Mouse (Mus musculus): Measurements from ENCODE around the gene Fkbp9. TPM values are rescaled to one million over a fixed set of nuclear protein-coding genes. Genes with fewer than 3 reads are reported as not detected.
A peak's percentile ranks its signal among the peaks of the same experiment; 100 is the strongest.

Gene Fkbp9
- polyA plus RNA-seq, 1 experiment from 2014 or later = 41.8 TPM

- Histone ChIP-seq H3K4me3 (ENCODE audit: low read length) (no peak overlapping the region), H3K36me3 (ENCODE audit: control insufficient read depth, insufficient read depth, low read length) (peaks cover 22% of the 10 kb centered on the region), H3K4me1 (ENCODE audit: control insufficient read depth, insufficient read depth, low read depth, low read length) (no peaks in the 10 kb centered on the region), H3K27ac (ENCODE audit: low read depth, low read length) (no peak overlapping the region), H3K4me2 (ENCODE audit: low read length) (no peak overlapping the region), H3K9me3 (ENCODE audit: control insufficient read depth, low read length) (no peaks in the 10 kb centered on the region), H3K27me3 (replicated peaks; ENCODE audit: control insufficient read depth, insufficient read depth, low read length) (no peaks in the 10 kb centered on the region), H3K9ac (ENCODE audit: low read depth, low read length) (no peak overlapping the region)
- ATAC-seq = no peak
- 94% methylated on average over 6 of the region's 6 CpGs for WGBS
Measured at GRCm38 (mm10) chr6:56888561-56888960, 56.7 kb downstream of the Fkbp9 start.

DNA sequence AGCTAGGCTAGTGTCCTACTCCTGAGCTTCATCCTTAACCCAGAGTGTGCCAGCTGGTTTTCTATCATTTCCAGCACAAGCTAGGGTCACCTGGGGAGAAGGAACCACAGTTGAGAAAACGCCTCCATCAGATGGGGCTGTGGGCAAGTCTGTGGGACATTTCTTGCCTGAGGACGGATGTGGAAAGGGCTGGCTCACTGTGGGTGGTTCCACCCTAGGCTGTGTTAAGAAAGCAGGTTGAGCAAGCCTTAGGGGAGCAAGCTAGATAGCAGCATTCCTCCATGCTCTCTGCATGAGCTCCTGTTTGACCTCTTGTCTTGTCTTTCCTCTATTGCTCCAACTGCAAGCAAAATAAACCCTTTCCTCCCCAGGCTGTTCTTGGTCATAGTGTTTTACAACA is 58.9 kb downstream of the Fkbp9 start:
- Histone ChIP-seq H3K27ac (ENCODE audit: low read depth, low read length) (no peak overlapping the region), H3K4me1 (ENCODE audit: control insufficient read depth, insufficient read depth, low read depth, low read length) (no peaks in the 10 kb centered on the region), H3K4me3 (ENCODE audit: low read length) (no peak overlapping the region), H3K9me3 (ENCODE audit: control insufficient read depth, low read length) (no peaks in the 10 kb centered on the region), H3K9ac (ENCODE audit: low read depth, low read length) (no peak overlapping the region), H3K36me3 (ENCODE audit: control insufficient read depth, insufficient read depth, low read length) (peaks cover 17% of the 10 kb centered on the region), H3K4me2 (ENCODE audit: low read length) (no peak overlapping the region), H3K27me3 (replicated peaks; ENCODE audit: control insufficient read depth, insufficient read depth, low read length) (no peaks in the 10 kb centered on the region)
- WGBS = 92% methylated on average over 2 of the region's 2 CpGs
- ATAC-seq = no peak

DNA sequence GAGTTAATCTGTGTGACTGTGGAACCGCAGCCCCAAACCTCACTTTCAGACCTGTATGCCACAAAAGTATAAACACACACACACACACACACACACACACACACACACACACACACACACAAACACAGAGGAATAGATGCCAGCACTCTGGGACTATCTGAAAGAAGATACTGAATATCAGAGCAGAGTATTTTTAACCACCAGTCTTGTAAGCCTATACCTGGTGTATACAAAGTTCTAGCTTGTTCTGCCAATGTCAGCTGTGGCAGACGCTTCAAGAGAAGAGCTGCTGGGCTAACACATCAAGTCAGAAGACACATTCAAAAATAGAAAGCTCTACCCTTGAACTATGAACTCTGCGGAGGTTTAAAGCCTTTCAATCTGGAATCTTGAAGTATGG is 67.7 kb downstream of the Fkbp9 start:
- Histone ChIP-seq H3K27ac (ENCODE audit: low read depth, low read length) (no peak overlapping the region), H3K4me1 (ENCODE audit: control insufficient read depth, insufficient read depth, low read depth, low read length) (peaks cover 7% of the 10 kb centered on the region), H3K27me3 (replicated peaks; ENCODE audit: control insufficient read depth, insufficient read depth, low read length) (no peaks in the 10 kb centered on the region), H3K4me3 (ENCODE audit: low read length) (no peak overlapping the region), H3K4me2 (ENCODE audit: low read length) (no peak overlapping the region), H3K36me3 (ENCODE audit: control insufficient read depth, insufficient read depth, low read length) (no peaks in the 10 kb centered on the region), H3K9ac (ENCODE audit: low read depth, low read length) (no peak overlapping the region), H3K9me3 (ENCODE audit: control insufficient read depth, low read length) (no peaks in the 10 kb centered on the region)
- WGBS = 90% methylated on average over 3 of the region's 3 CpGs
- no peak for ATAC-seq

GRCm38 (mm10) chr6:56901336-56901735 is 69.5 kb downstream of the Fkbp9 start:
- Histone ChIP-seq H3K27ac (ENCODE audit: low read depth, low read length) (no peak overlapping the region), H3K4me2 (ENCODE audit: low read length) (no peak overlapping the region), H3K4me1 (ENCODE audit: control insufficient read depth, insufficient read depth, low read depth, low read length) (peaks cover 7% of the 10 kb centered on the region), H3K27me3 (replicated peaks; ENCODE audit: control insufficient read depth, insufficient read depth, low read length) (no peaks in the 10 kb centered on the region), H3K4me3 (ENCODE audit: low read length) (no peak overlapping the region), H3K9ac (ENCODE audit: low read depth, low read length) (no peak overlapping the region), H3K36me3 (ENCODE audit: control insufficient read depth, insufficient read depth, low read length) (no peaks in the 10 kb centered on the region), H3K9me3 (ENCODE audit: control insufficient read depth, low read length) (no peaks in the 10 kb centered on the region)
- WGBS = 69% methylated on average over 3 of the region's 3 CpGs
- no peak for ATAC-seq

- H3K27ac ChIP-seq (ENCODE audit: low read depth, low read length) = no peak overlapping the region
- H3K4me1 ChIP-seq (ENCODE audit: control insufficient read depth, insufficient read depth, low read depth, low read length) = peaks cover 7% of the 10 kb centered on the region
- H3K9me3 ChIP-seq (ENCODE audit: control insufficient read depth, low read length) = no peaks in the 10 kb centered on the region
- 33% methylated on average over 12 of the region's 12 CpGs for WGBS
- H3K9ac ChIP-seq (ENCODE audit: low read depth, low read length) = no peak overlapping the region
- ATAC-seq = no peak; the same call in 1 of the 2 replicates
- H3K4me3 ChIP-seq (ENCODE audit: low read length) = no peak overlapping the region
- no peaks in the 10 kb centered on the region for H3K36me3 ChIP-seq (ENCODE audit: control insufficient read depth, insufficient read depth, low read length)
- H3K4me2 ChIP-seq (ENCODE audit: low read length) = peak overlapping the region; percentile 4
- H3K27me3 ChIP-seq (replicated peaks; ENCODE audit: control insufficient read depth, insufficient read depth, low read length) = no peaks in the 10 kb centered on the region
Measured at GRCm38 (mm10) chr6:56901824-56902386, 70.0 kb downstream of the Fkbp9 start.

DNA sequence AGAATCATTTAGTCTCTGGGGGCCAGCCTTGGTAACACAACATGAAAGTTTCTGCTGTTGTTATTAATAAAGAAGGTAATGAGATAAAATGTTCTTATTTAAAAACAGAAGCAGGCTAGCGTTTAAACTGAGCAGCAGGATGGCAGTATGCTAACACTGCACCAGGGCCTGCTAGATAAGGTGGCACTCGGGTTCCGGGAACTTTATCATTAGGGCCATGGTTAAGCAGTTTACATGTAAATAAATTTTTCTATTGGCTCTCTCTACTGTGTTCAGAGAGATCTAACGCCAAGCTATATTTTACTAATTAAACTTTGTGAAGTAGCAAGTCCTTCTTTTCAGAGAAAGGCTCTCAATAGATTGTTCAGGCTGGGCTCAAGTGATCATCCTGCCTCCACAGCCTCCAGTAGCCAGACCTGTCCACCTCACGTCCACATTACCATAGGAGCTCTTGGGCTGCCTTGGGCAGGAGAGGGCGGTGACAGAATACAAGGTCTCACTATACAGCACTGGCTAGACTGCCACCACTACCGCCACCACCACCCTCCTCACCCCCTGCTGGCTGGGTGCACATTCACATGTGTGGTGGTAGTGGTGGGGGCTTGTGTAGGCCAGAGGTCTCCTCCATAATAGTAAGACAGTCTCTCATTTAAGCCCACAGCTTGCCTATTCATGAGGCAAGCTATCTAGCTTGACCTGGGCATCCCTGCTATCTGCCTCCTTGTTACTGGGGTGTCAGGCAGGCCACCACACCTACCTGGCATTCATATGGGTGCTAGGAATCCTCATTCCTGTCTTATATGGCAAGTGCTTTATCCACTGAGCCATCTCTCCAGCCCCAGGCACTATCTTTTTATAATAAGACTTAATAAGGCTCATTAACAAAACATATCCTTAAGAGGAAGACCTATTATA is 71.0 kb downstream of the Fkbp9 start:
- peak; percentile 18; the same call in 1 of the 2 replicates for ATAC-seq
- 73% methylated on average over 7 of the region's 7 CpGs for WGBS
- Histone ChIP-seq H3K36me3 (ENCODE audit: control insufficient read depth, insufficient read depth, low read length) (no peaks in the 10 kb centered on the region), H3K9me3 (ENCODE audit: control insufficient read depth, low read length) (no peaks in the 10 kb centered on the region), H3K9ac (ENCODE audit: low read depth, low read length) (no peak overlapping the region), H3K4me3 (ENCODE audit: low read length) (no peak overlapping the region), H3K27ac (ENCODE audit: low read depth, low read length) (no peak overlapping the region), H3K27me3 (replicated peaks; ENCODE audit: control insufficient read depth, insufficient read depth, low read length) (no peaks in the 10 kb centered on the region), H3K4me2 (ENCODE audit: low read length) (no peak overlapping the region), H3K4me1 (ENCODE audit: control insufficient read depth, insufficient read depth, low read depth, low read length) (peaks cover 7% of the 10 kb centered on the region)

- H3K9me3 ChIP-seq (ENCODE audit: control insufficient read depth, low read length) = no peaks in the 10 kb centered on the region
- no peaks in the 10 kb centered on the region for H3K27me3 ChIP-seq (replicated peaks; ENCODE audit: control insufficient read depth, insufficient read depth, low read length)
- peaks cover 7% of the 10 kb centered on the region for H3K4me1 ChIP-seq (ENCODE audit: control insufficient read depth, insufficient read depth, low read depth, low read length)
- no peak overlapping the region for H3K4me3 ChIP-seq (ENCODE audit: low read length)
- WGBS = 45% methylated on average over 6 of the region's 6 CpGs
- no peak overlapping the region for H3K4me2 ChIP-seq (ENCODE audit: low read length)
- ATAC-seq = peak; percentile 34; the same call in 1 of the 2 replicates
- no peak overlapping the region for H3K9ac ChIP-seq (ENCODE audit: low read depth, low read length)
- no peak overlapping the region for H3K27ac ChIP-seq (ENCODE audit: low read depth, low read length)
- H3K36me3 ChIP-seq (ENCODE audit: control insufficient read depth, insufficient read depth, low read length) = no peaks in the 10 kb centered on the region
Measured at GRCm38 (mm10) chr6:56903831-56904230, 72.0 kb downstream of the Fkbp9 start.

DNA sequence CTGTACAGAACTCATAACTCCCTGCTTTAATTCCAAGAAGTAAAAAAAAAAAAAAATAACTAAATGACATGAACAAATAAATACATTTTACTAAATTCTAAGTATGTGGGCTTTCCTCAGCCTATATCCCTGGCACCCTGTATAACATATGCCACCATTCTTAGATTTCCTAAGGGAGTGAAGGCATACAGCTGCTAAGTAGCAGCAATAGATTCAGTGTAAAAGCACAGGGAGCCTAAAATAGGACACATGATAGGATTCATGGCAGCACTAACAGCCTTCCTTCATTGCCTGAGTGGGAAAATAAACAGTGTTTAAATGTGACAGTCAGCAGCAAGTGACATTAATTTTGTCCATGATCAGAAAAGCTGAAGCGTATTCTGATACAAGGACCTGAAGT is 72.5 kb downstream of the Fkbp9 start:
- H3K36me3 ChIP-seq (ENCODE audit: control insufficient read depth, insufficient read depth, low read length) = no peaks in the 10 kb centered on the region
- H3K4me3 ChIP-seq (ENCODE audit: low read length) = no peak overlapping the region
- no peak overlapping the region for H3K4me2 ChIP-seq (ENCODE audit: low read length)
- H3K4me1 ChIP-seq (ENCODE audit: control insufficient read depth, insufficient read depth, low read depth, low read length) = peaks cover 7% of the 10 kb centered on the region
- no peak for ATAC-seq
- no peaks in the 10 kb centered on the region for H3K27me3 ChIP-seq (replicated peaks; ENCODE audit: control insufficient read depth, insufficient read depth, low read length)
- WGBS = 75% methylated on average over 1 of the region's 1 CpGs
- H3K9me3 ChIP-seq (ENCODE audit: control insufficient read depth, low read length) = no peaks in the 10 kb centered on the region
- no peak overlapping the region for H3K27ac ChIP-seq (ENCODE audit: low read depth, low read length)
- H3K9ac ChIP-seq (ENCODE audit: low read depth, low read length) = no peak overlapping the region

GRCm38 (mm10) chr6:56904982-56905381 is 73.1 kb downstream of the Fkbp9 start:
- 81% methylated on average over 2 of the region's 2 CpGs for WGBS
- no peaks in the 10 kb centered on the region for H3K27me3 ChIP-seq (replicated peaks; ENCODE audit: control insufficient read depth, insufficient read depth, low read length)
- H3K36me3 ChIP-seq (ENCODE audit: control insufficient read depth, insufficient read depth, low read length) = no peaks in the 10 kb centered on the region
- no peak overlapping the region for H3K4me3 ChIP-seq (ENCODE audit: low read length)
- 0 out of 2 replicates have a peak, but pooled peaks have one; percentile 21 for ATAC-seq
- H3K4me2 ChIP-seq (ENCODE audit: low read length) = no peak overlapping the region
- no peaks in the 10 kb centered on the region for H3K9me3 ChIP-seq (ENCODE audit: control insufficient read depth, low read length)
- no peak overlapping the region for H3K27ac ChIP-seq (ENCODE audit: low read depth, low read length)
- H3K4me1 ChIP-seq (ENCODE audit: control insufficient read depth, insufficient read depth, low read depth, low read length) = peaks cover 7% of the 10 kb centered on the region
- H3K9ac ChIP-seq (ENCODE audit: low read depth, low read length) = no peak overlapping the region

Data from hindbrain, embryonic 16.5 days (tissue).